Mouse (Mus musculus): ENCODE data around the gene Sox6.

Sox6 gene

GRCm38 (mm10) chr7:115825295-115825694, 213.3 kb downstream of the Sox6 start:
- no peak for DNase-seq

DNA sequence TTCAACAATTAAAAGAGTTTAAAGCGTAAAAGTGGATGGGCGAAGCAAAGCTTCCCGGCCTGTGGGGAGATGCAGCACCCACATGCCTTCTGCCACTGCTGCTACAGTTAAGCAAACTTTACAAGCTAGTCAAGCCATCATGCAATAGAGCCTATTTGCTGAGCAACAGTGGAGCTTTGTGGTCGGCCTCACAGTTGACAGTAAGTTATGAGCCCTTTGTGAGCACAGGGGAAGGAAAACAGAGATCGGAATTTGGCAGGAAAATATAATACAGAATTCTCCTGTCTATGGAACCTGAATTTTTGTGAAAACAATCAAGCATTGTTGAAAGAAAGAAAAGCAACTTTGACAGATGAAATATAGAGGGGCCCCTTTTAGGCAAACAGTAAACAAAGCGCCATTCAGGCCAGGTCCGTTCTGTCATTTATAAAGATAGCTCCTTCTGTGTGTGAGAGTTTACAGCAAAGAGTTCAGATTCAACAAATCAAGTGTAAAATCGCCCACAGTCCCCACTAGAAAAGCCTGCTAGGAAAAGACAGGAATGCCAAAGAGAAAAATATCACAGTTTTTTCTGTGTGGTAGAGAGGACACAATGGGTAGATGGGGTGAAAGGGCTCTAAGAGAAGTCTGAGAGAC, 213.9 kb downstream of the Sox6 start:
- DNase-seq = peak; percentile 63

- no peak for DNase-seq
These were observed 219.5 kb downstream of the Sox6 start for GRCm38 (mm10) chr7:115819136-115819535.

GRCm38 (mm10) chr7:115803256-115803655, 235.3 kb downstream of the Sox6 start:
- DNase-seq = no peak

DNA sequence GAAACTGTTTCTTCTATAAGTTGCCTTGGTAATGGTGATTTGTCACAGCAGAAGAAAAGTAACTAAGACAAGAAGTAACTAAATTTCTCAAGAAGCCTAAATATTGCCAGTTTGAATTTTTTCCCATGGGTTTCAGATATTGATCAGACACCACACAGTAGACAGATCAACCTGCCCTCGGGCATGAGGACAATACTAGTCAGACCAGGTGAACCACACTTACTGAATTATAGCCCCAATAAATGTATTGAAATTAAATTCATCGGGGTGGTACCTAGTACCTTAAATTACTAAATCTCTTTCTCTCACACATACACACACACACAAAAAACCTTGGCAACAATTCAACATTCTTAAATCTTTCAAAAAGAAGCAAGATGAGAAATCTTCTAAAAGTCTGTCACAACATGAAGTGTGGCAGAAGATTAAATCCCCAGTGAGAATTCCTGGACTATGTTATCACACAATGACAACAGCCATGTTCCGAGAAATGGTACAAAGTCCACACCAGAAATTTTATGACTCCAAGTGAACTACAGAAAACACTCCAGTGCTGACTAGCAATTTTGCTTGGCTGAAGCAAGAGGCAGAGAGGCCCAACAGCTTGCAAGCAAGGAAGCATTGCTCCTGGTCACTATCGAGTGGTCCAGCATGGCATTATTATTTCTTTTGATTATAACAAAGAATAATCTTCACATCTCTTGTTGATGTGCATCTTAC, 244.3 kb downstream of the Sox6 start:
- no peak for DNase-seq

GRCm38 (mm10) chr7:115792841-115793240, 245.8 kb downstream of the Sox6 start:
- DNase-seq = no peak

- DNase-seq = no peak
These were observed 249.3 kb downstream of the Sox6 start for GRCm38 (mm10) chr7:115789116-115789823.

- DNase-seq = no peak
These were observed 254.3 kb downstream of the Sox6 start for GRCm38 (mm10) chr7:115783982-115784917.

GRCm38 (mm10) chr7:115780148-115780547, 258.4 kb downstream of the Sox6 start:
- no peak for DNase-seq

DNA sequence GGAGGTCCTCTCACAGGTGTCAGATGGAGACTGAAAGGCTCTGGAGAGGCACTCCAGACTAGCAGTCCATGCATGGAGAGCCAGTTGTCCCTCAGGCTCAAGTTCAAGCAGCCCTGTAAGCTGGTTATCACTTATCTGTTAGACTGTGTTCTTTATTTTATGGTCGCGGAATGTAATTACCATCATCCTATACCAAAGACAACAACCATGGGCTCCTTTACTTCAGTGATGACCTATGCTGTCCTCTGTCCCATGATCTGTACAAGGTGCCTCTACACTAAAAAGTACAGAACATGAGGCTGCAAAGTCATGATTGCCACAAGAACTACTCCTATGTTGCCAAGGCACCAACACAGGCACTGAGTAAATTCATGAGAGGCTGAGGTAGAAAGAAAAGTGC, 259.1 kb downstream of the Sox6 start:
- no peak for DNase-seq

GRCm38 (mm10) chr7:115776736-115777135, 261.9 kb downstream of the Sox6 start:
- no peak for DNase-seq

GRCm38 (mm10) chr7:115776324-115776723, 262.3 kb downstream of the Sox6 start:
- DNase-seq = peak; percentile 26

- no peak for DNase-seq
These were observed 272.3 kb downstream of the Sox6 start for GRCm38 (mm10) chr7:115766316-115766715.

DNA sequence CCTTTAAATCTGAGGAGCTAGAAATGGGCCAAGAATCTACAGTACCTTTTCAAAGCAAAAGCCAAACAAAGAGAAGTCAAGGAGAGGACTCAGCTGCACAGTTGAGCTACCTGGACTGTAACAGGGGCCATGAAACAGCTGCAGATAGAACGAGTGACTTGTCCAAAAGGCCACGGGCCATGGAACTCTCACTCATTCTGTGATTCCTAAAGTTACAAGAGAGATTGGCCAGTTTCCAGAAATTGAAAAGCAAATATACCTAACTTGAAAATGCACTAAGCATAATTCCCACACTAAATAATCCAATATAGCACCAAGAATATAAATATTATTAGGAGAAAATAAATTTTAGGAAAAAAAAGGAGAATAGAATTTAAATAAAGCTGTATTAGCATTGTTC, 274.7 kb downstream of the Sox6 start:
- DNase-seq = no peak

- no peak for DNase-seq
These were observed 280.4 kb downstream of the Sox6 start for GRCm38 (mm10) chr7:115758172-115758571.

- DNase-seq = no peak
These were observed 283.3 kb downstream of the Sox6 start for GRCm38 (mm10) chr7:115755272-115755671.

GRCm38 (mm10) chr7:115754216-115754615, 284.4 kb downstream of the Sox6 start:
- no peak for DNase-seq

GRCm38 (mm10) chr7:115752121-115752634, 286.4 kb downstream of the Sox6 start:
- DNase-seq = no peak

- DNase-seq = no peak
These were observed 287.5 kb downstream of the Sox6 start for GRCm38 (mm10) chr7:115751083-115751482.

GRCm38 (mm10) chr7:115750275-115750825, 288.2 kb downstream of the Sox6 start:
- DNase-seq = peak; percentile 39

GRCm38 (mm10) chr7:115747541-115747940, 291.1 kb downstream of the Sox6 start:
- no peak for DNase-seq

GRCm38 (mm10) chr7:115745672-115746253, 292.8 kb downstream of the Sox6 start:
- no peak for DNase-seq
